Mouse (Mus musculus): ENCODE results near the gene Itpk1. TPM values are rescaled to one million over a fixed set of nuclear protein-coding genes. Genes with fewer than 3 reads are reported as not detected.

Itpk1 gene
- polyA plus RNA-seq, 1 experiment from 2014 or later: 8.8 TPM

GRCm38 (mm10) chr12:102565086-102565485 lies 139.6 kb downstream of the Itpk1 start:
- no peak for ATAC-seq (replicated peaks; ENCODE audit: extremely low read depth, insufficient read depth, low FRiP score)
- Histone ChIP-seq H3K9ac (ENCODE audit: low read length) (no peak overlapping the region), H3K4me1 (ENCODE audit: control insufficient read depth, insufficient read depth, low read length) (no peaks in the 10 kb centered on the region), H3K9me3 (replicated peaks; ENCODE audit: control insufficient read depth, low read length) (no peaks in the 10 kb centered on the region), H3K27ac (ENCODE audit: low read length) (no peak overlapping the region), H3K36me3 (ENCODE audit: control insufficient read depth, insufficient read depth) (no peaks in the 10 kb centered on the region), H3K27me3 (ENCODE audit: control insufficient read depth, insufficient read depth, low read length) (no peaks in the 10 kb centered on the region), H3K4me3 (ENCODE audit: low read length) (no peak overlapping the region), H3K4me2 (ENCODE audit: low read depth, low read length) (no peak overlapping the region)
- WGBS: 54% methylated on average over 6 of the region's 6 CpGs

GRCm38 (mm10) chr12:102557372-102557771 lies 147.4 kb downstream of the Itpk1 start:
- H3K4me3 ChIP-seq (ENCODE audit: low read length): no peak overlapping the region
- no peak for ATAC-seq (replicated peaks; ENCODE audit: extremely low read depth, insufficient read depth, low FRiP score)
- H3K9me3 ChIP-seq (replicated peaks; ENCODE audit: control insufficient read depth, low read length): no peaks in the 10 kb centered on the region
- no peaks in the 10 kb centered on the region for H3K36me3 ChIP-seq (ENCODE audit: control insufficient read depth, insufficient read depth)
- H3K27me3 ChIP-seq (ENCODE audit: control insufficient read depth, insufficient read depth, low read length): peaks cover 35% of the 10 kb centered on the region
- no peak overlapping the region for H3K27ac ChIP-seq (ENCODE audit: low read length)
- no peak overlapping the region for H3K4me2 ChIP-seq (ENCODE audit: low read depth, low read length)
- no peaks in the 10 kb centered on the region for H3K4me1 ChIP-seq (ENCODE audit: control insufficient read depth, insufficient read depth, low read length)
- no peak overlapping the region for H3K9ac ChIP-seq (ENCODE audit: low read length)
- 72% methylated on average over 5 of the region's 5 CpGs for WGBS

- Histone ChIP-seq H3K27ac (ENCODE audit: low read length) (no peak overlapping the region), H3K9me3 (replicated peaks; ENCODE audit: control insufficient read depth, low read length) (no peaks in the 10 kb centered on the region), H3K4me1 (ENCODE audit: control insufficient read depth, insufficient read depth, low read length) (no peaks in the 10 kb centered on the region), H3K9ac (ENCODE audit: low read length) (no peak overlapping the region), H3K27me3 (ENCODE audit: control insufficient read depth, insufficient read depth, low read length) (peaks cover 39% of the 10 kb centered on the region), H3K36me3 (ENCODE audit: control insufficient read depth, insufficient read depth) (no peaks in the 10 kb centered on the region), H3K4me2 (ENCODE audit: low read depth, low read length) (no peak overlapping the region), H3K4me3 (ENCODE audit: low read length) (no peak overlapping the region)
- WGBS: 69% methylated on average over 3 of the region's 3 CpGs
- ATAC-seq (replicated peaks; ENCODE audit: extremely low read depth, insufficient read depth, low FRiP score): no peak
Measured at GRCm38 (mm10) chr12:102555850-102556249, 148.9 kb downstream of the Itpk1 start.

GRCm38 (mm10) chr12:102554721-102555516 lies 149.8 kb downstream of the Itpk1 start, which contains the start of gene Chga:
Gene Chga (plus strand): TSS chr12:102554969.
- Histone ChIP-seq H3K9ac (ENCODE audit: low read length) (no peak within 1 kb of the TSS), H3K9me3 (replicated peaks; ENCODE audit: control insufficient read depth, low read length) (no peaks in the 10 kb centered on the region), H3K27ac (ENCODE audit: low read length) (no peak within 1 kb of the TSS), H3K4me3 (ENCODE audit: low read length) (0 out of 2 replicates have a peak within 1 kb of the TSS, but pooled peaks have one; percentile 18), H3K27me3 (ENCODE audit: control insufficient read depth, insufficient read depth, low read length) (peaks cover 39% of the 10 kb centered on the region), H3K4me1 (ENCODE audit: control insufficient read depth, insufficient read depth, low read length) (no peaks in the 10 kb centered on the region), H3K4me2 (ENCODE audit: low read depth, low read length) (peak within 1 kb of the TSS; percentile 26; the same call in 1 of the 2 replicates), H3K36me3 (ENCODE audit: control insufficient read depth, insufficient read depth) (no peaks in the 10 kb centered on the region)
- WGBS: 3% methylated on average over 48 of the region's 48 CpGs
- peak; percentile 56; the same call in 1 of the 2 replicates for ATAC-seq (replicated peaks; ENCODE audit: extremely low read depth, insufficient read depth, low FRiP score)

GRCm38 (mm10) chr12:102553705-102554275 lies 150.9 kb downstream of the Itpk1 start:
- 65% methylated on average over 14 of the region's 14 CpGs for WGBS
- no peaks in the 10 kb centered on the region for H3K4me1 ChIP-seq (ENCODE audit: control insufficient read depth, insufficient read depth, low read length)
- peaks cover 39% of the 10 kb centered on the region for H3K27me3 ChIP-seq (ENCODE audit: control insufficient read depth, insufficient read depth, low read length)
- H3K4me2 ChIP-seq (ENCODE audit: low read depth, low read length): no peak overlapping the region
- H3K9ac ChIP-seq (ENCODE audit: low read length): no peak overlapping the region
- H3K9me3 ChIP-seq (replicated peaks; ENCODE audit: control insufficient read depth, low read length): no peaks in the 10 kb centered on the region
- H3K27ac ChIP-seq (ENCODE audit: low read length): no peak overlapping the region
- no peak for ATAC-seq (replicated peaks; ENCODE audit: extremely low read depth, insufficient read depth, low FRiP score)
- H3K36me3 ChIP-seq (ENCODE audit: control insufficient read depth, insufficient read depth): no peaks in the 10 kb centered on the region
- H3K4me3 ChIP-seq (ENCODE audit: low read length): no peak overlapping the region

DNA sequence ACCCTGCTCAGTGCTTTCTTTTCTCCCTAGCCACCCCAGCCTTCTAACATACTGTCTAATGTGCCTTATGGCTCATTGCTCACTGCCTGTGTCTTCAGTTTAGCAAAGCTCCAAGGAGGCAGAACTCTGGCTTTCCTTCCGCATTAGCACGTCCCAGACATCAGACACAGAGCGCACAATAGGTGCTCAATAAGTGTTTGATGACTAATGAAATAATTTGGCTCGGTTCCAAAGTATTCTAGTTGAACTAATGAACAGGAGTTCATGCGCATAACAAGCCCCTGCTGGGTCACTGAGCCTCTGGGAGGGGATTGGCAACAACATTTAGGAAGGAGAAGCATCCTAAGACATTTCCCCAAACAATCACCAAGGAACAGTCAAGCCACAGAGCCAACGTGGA lies 152.7 kb downstream of the Itpk1 start:
- Histone ChIP-seq H3K36me3 (ENCODE audit: control insufficient read depth, insufficient read depth) (no peaks in the 10 kb centered on the region), H3K27me3 (ENCODE audit: control insufficient read depth, insufficient read depth, low read length) (peaks cover 39% of the 10 kb centered on the region), H3K4me1 (ENCODE audit: control insufficient read depth, insufficient read depth, low read length) (no peaks in the 10 kb centered on the region), H3K4me3 (ENCODE audit: low read length) (no peak overlapping the region), H3K9ac (ENCODE audit: low read length) (no peak overlapping the region), H3K9me3 (replicated peaks; ENCODE audit: control insufficient read depth, low read length) (no peaks in the 10 kb centered on the region), H3K4me2 (ENCODE audit: low read depth, low read length) (no peak overlapping the region), H3K27ac (ENCODE audit: low read length) (no peak overlapping the region)
- ATAC-seq (replicated peaks; ENCODE audit: extremely low read depth, insufficient read depth, low FRiP score): no peak
- WGBS: 61% methylated on average over 6 of the region's 6 CpGs

GRCm38 (mm10) chr12:102551186-102551585 lies 153.5 kb downstream of the Itpk1 start:
- H3K9ac ChIP-seq (ENCODE audit: low read length): no peak overlapping the region

DNA sequence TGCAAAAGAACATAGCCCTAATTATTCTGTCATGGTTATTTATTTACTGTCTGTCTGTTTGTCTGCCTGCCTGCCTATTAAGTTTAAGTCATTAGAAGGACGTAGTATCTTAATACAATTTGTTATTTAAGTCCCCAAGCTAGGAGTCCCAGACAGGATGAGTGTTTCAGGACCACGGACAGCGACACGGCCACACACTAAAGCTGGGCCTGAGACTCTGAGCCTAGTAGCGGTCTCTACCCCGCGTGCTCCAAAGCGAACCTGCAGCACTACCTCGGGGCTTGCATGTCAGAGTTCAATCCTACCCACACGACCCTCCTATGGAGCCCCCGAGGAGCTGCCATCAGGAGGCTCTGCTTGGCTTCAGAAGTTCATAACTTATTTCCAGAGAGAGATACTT lies 154.2 kb downstream of the Itpk1 start:
- Histone ChIP-seq H3K9ac (ENCODE audit: low read length) (no peak overlapping the region), H3K27me3 (ENCODE audit: control insufficient read depth, insufficient read depth, low read length) (peaks cover 32% of the 10 kb centered on the region), H3K4me2 (ENCODE audit: low read depth, low read length) (no peak overlapping the region), H3K4me3 (ENCODE audit: low read length) (no peak overlapping the region), H3K27ac (ENCODE audit: low read length) (no peak overlapping the region), H3K36me3 (ENCODE audit: control insufficient read depth, insufficient read depth) (no peaks in the 10 kb centered on the region), H3K9me3 (replicated peaks; ENCODE audit: control insufficient read depth, low read length) (no peaks in the 10 kb centered on the region), H3K4me1 (ENCODE audit: control insufficient read depth, insufficient read depth, low read length) (no peaks in the 10 kb centered on the region)
- 3% methylated on average over 11 of the region's 11 CpGs for WGBS
- no peak; the same call in 1 of the 2 replicates for ATAC-seq (replicated peaks; ENCODE audit: extremely low read depth, insufficient read depth, low FRiP score)

More at GRCm38 (mm10) chr12:102551186-102551585, 153.5 kb downstream of the Itpk1 start:
- Histone ChIP-seq H3K4me3 (ENCODE audit: low read length) (no peak overlapping the region), H3K27me3 (ENCODE audit: control insufficient read depth, insufficient read depth, low read length) (peaks cover 39% of the 10 kb centered on the region), H3K4me1 (ENCODE audit: control insufficient read depth, insufficient read depth, low read length) (no peaks in the 10 kb centered on the region), H3K36me3 (ENCODE audit: control insufficient read depth, insufficient read depth) (no peaks in the 10 kb centered on the region), H3K27ac (ENCODE audit: low read length) (no peak overlapping the region), H3K9me3 (replicated peaks; ENCODE audit: control insufficient read depth, low read length) (no peaks in the 10 kb centered on the region), H3K4me2 (ENCODE audit: low read depth, low read length) (no peak overlapping the region)
- ATAC-seq (replicated peaks; ENCODE audit: extremely low read depth, insufficient read depth, low FRiP score): no peak
- WGBS: 69% methylated on average over 3 of the region's 3 CpGs

DNA sequence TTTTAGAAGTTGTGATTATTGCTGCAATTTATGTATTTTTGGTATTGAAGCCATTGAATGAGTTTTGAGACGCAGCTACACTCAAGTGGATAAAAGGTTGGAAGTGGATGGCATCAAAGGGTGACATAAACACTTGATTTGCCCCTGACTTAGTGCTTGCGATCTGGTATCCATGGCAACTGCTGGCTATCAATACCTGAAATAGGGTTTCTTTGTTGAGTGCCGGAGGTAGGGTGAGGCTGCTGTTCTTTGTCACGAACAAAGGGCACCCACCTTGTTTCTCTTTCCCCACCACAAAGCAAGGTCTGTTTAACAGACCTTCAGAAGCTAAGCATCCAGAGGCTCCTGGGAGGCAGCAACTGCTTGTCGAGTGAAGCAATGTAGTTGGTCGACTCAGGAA lies 159.6 kb downstream of the Itpk1 start:
- H3K27ac ChIP-seq (ENCODE audit: low read length): no peak overlapping the region
- H3K27me3 ChIP-seq (ENCODE audit: control insufficient read depth, insufficient read depth, low read length): no peaks in the 10 kb centered on the region
- WGBS: 65% methylated on average over 6 of the region's 6 CpGs
- ATAC-seq (replicated peaks; ENCODE audit: extremely low read depth, insufficient read depth, low FRiP score): no peak
- H3K4me1 ChIP-seq (ENCODE audit: control insufficient read depth, insufficient read depth, low read length): no peaks in the 10 kb centered on the region
- no peak overlapping the region for H3K9ac ChIP-seq (ENCODE audit: low read length)
- no peaks in the 10 kb centered on the region for H3K9me3 ChIP-seq (replicated peaks; ENCODE audit: control insufficient read depth, low read length)
- H3K4me3 ChIP-seq (ENCODE audit: low read length): no peak overlapping the region
- H3K36me3 ChIP-seq (ENCODE audit: control insufficient read depth, insufficient read depth): no peaks in the 10 kb centered on the region
- no peak overlapping the region for H3K4me2 ChIP-seq (ENCODE audit: low read depth, low read length)

All from heart, embryonic 16.5 days (tissue).